Mouse (Mus musculus): ENCODE measurements at regions not wholly inside any gene's neighbourhood (a gene's known extent, or its start where the extent isn't known, plus 50 kb on each side); places are given as distances from the start of the nearest gene placed in this dataset.

DNA sequence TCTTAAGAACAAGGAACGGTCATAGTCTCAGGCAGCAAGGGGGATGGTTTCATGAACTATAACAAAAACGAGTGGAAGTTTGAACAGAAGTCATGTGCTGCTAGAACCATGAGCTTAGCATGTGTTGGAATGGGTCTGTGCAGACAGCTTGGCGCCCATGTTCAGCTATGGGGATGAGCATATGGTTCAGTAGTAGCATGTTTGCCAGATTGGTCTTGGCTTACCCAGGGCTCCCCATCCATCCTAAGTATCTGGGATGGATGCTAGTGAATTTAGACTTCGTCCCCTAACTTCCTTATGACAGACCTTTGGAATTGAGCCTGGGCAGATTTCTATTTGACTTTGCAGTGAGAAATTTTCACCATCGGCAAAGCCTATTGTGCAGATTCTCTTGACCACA is 634.9 kb upstream of the Tmem132c start:
- DNase-seq = no peak

DNA sequence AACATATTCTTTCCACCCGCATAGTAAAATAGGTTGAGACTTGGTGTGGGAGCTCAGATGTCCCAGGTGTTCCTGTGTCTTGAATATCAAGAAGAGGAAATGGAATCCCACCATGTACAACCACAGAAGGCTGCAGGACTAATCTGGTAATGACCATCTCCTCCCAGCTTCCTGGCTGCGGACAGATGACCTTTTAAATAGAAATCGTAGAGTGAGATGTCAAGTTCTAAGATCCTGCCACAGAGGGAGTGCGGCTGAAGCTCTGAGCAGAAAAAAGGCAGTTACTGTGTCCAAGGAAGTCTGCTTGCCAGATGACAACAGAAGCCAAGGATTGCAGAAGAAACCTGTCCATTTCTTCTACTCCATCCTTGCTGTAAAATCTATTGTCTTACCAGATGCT is 629.0 kb upstream of the Tmem132c start:
- no peak for DNase-seq

GRCm38 (mm10) chr5:126622551-126622950 is 619.1 kb upstream of the Tmem132c start:
- no peak for DNase-seq

DNA sequence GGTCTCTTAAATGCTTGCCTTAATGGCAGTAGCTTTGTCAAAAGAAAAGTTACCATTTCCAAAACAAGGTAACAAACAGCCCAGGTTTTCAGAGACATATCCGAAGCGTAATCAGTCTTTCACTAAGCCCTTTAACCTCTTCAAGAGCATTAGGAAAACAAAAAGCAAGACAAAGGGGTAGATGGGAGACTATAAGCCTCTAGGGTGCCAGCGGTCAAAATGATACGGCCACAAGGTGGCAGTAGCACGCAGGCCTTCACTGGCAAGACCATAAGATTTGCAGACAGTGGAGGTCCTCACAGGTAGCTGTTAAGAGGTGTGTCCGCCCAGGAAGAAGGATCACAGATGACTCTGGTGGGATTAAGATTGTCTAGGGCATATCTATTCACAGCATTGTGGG is 618.4 kb upstream of the Tmem132c start:
- DNase-seq = peak; percentile 58

DNA sequence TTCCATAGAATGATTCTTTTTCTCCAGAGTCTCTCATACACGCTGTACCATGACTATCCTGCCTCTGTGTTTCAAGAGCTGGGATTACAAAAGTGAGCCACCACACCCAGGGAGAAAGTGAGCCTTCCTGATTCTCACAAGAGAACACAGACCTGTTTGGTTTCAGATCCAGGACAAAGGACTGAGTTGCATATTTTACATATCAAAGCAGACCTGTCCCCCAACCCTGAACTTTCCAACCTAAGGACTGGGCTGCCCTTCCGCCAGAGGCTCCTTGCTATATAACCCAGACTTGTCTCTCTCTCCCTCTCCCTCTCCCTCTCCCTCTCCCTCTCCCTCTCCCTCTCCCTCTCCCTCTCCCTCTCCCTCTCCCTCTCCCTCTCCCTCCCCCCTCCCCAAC is 611.8 kb upstream of the Tmem132c start:
- no peak for DNase-seq

DNA sequence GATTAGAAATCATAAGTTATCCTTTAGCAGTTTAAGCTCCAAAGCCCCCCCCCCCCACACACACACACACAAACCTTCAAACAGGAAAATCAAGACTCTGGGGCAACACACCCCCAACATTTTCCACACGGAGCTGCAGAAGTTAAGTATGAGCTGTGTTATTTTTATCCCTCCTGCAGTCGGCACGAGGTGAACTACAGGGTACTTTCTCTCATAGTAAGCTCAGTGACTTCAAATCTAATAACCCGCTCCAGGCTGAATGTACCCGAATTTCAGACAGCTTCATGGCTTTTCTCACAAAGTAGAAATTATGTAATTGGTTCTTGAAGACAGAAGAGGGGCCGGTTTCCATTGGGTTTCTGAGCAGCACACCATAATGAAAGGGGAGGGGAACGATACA is 591.2 kb upstream of the Tmem132c start:
- DNase-seq = no peak

- DNase-seq = peak; percentile 88
Observed at GRCm38 (mm10) chr5:126651367-126651766, 590.2 kb upstream of the Tmem132c start.

DNA sequence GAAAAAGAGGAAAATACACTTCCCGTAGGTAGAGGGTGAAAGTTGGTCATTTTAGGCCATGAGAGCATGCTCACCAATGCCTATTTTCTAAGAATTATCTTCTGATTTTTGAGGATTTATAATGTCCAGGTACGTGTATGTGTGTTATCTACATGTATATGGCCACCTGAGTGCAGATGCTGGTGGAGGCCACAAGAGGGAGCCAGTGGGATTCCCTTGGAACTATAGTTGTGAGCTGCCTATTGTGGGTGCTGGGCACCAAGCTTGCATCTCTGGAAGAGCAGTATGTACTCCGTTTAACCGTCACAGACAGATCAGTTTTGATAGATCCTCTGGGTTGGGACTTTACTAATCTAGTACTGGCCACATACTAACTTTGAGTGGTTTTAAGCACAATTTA is 579.0 kb upstream of the Tmem132c start:
- DNase-seq = no peak

GRCm38 (mm10) chr5:126671156-126671555 is 570.5 kb upstream of the Tmem132c start:
- peak; percentile 66 for DNase-seq

DNA sequence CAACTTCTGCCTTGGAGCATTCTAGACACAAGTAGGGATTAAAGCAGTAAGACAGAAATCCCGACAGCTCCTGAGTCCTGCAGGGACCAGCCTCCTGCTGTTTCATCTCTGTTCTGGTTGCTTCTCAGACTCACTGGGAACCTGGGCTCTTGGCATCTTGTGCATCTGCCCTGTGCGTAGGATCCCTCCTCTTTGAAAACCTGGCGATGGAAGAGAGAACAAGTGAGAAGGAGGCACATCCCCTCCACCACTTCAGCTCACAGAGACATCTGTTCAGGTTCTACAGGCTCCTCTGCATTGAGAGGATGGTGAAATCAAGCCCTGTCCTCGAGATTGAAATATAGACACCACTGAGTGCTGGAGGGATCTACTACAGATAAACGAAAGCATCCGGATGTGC is 561.3 kb upstream of the Tmem132c start:
- no peak for DNase-seq

DNA sequence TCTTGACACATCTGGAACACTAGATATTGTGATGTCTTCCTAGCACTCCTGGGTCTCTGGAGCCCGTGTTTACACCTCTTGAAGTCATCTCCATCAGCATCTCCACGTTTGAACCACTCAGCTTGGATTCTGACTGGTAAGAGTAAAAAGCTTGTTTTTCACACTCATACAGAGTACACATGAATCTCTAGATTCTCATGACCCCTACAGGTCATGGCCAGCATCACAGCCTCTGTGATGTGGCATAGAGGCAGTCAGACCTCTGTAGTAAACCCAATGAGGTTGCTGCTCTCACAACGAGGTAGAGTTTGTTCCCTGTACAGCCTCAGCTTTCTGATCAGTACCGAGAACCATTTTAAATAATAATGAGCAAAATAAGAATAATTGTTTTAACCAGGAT is 542.3 kb upstream of the Tmem132c start:
- peak; percentile 31 for DNase-seq

DNA sequence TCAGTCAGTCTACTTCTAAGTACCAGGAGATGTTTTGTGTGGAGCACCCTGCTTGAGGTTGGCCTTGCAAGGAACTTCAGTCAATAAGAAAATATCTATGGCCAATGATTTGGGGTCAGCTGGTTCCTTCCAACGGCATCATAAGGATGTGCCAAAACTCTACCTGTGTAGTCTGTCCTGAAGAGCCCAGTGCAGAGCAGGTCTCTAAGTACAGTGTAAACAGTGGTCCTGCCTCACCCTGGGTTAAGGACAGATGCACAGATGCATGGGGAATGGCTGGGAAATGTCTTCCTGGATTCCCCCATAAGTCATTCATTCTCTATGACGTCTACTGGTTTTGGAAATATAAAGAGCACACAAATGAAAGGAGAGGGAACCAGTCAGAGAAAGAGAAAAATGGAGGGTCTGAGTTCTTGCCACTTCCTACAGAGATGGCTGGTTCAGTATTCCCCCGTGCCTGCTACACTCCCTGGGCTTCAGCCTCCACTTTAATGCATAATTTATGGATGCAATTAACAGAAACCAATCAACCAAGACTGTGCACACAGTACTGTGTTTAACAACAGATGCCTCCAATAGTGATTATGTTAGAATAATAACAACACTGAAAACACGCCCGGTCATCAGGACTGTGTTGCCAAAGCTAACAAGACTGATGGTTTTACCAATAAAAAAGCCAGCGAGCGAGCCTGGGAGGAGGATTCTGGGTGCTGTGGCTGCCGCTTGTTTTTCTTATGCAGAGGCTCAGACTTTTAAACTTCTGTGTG is 537.9 kb upstream of the Tmem132c start:
- no peak for DNase-seq

DNA sequence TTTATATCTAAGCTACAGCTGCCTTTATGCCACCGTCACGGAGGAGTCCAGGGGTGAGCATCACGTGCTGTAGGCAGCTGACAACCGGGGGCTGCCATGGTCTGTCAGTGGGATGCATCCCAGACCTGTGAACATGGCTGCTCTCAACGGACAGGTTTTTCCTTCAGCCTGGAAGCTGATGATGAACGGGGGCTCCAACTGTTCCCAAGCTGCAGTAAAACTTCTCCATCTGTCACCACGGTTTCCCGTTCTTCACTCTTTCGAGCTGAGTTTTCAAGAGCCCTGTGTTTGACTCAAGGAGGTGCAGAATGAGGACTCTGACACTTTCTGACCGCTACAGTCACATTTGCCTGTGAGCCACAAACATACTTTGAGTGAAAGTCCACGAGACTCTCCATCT is 535.7 kb upstream of the Tmem132c start:
- DNase-seq = no peak

DNA sequence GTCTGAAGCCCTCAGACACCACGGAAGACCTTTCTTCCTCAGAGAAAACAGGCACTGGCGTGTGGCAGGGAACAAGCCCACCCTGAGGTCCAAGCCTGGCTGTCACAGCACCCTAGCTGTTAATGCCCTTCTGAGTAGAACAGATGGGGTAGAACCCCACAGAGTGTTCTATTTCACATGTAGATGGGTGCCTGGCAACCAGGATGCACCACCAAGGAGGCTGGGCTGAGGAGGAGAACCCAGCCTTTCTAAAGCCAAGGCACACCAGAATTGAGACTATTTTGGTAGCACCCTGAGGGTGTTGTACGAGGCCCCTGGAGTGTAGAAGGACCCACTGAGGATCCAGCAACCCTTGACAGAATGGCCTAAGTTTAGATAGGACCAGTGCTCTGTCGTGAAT is 534.9 kb upstream of the Tmem132c start:
- no peak for DNase-seq

- no peak for DNase-seq
Observed at GRCm38 (mm10) chr5:126714672-126715071, 526.9 kb upstream of the Tmem132c start.

GRCm38 (mm10) chr5:126718421-126718820 is 523.2 kb upstream of the Tmem132c start:
- no peak for DNase-seq

GRCm38 (mm10) chr5:126721300-126721699 is 520.3 kb upstream of the Tmem132c start:
- no peak for DNase-seq

GRCm38 (mm10) chr5:126723304-126724295 is 518.0 kb upstream of the Tmem132c start:
- no peak for DNase-seq

- no peak for DNase-seq
Observed at GRCm38 (mm10) chr5:126724329-126724728, 517.3 kb upstream of the Tmem132c start.

GRCm38 (mm10) chr5:126733470-126733869 is 508.1 kb upstream of the Tmem132c start:
- peak; percentile 87 for DNase-seq

GRCm38 (mm10) chr5:126735733-126736132 is 505.9 kb upstream of the Tmem132c start:
- no peak for DNase-seq

DNA sequence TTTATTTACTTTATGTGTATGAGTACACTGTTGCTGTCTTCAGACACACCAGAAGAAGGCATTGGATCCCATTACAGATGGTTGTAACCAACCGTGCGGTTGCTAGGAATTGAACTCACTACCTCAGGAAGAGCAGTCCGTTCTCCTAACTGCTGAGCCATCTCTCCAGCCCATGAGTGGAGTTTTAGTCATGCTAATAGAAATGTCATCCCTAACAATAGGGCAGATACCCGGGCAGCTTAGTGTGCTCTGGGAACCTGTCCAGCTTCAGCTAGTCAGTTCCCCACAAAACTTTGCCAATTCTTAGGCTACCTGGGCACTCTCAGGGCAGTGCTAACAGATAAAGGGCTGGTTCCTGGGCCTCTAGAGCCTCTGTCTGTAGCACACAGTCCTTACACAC is 503.9 kb upstream of the Tmem132c start:
- DNase-seq = no peak

GRCm38 (mm10) chr5:126740861-126741410 is 500.7 kb upstream of the Tmem132c start:
- DNase-seq = no peak

GRCm38 (mm10) chr5:126755107-126755506 is 486.5 kb upstream of the Tmem132c start:
- DNase-seq = no peak
